Mouse (Mus musculus) limb, embryonic 11.5 days (tissue): ENCODE data around the gene Psg19. TPM values are rescaled to one million over a fixed set of nuclear protein-coding genes. Genes with fewer than 3 reads are reported as not detected.
"Not testable (repeated sequence)": the region's sequence is repeated elsewhere in the genome, so short reads cannot be mapped to it uniquely, and the experiment has no call there.

Experiments used
- ATAC-seq: fragments of 200-750 bp; cut with Nextera tagmentation; 2 replicates; pipeline ENCODE4 v1.8.0; 2017; ENCODE audit warnings: low read depth; ENCODE audit not compliant: insufficient number of reproducible peaks, low FRiP score, low TSS enrichment
- DNase-seq: peaks from one replicate; pipeline ENCODE4 v3.0.0-alpha.2; 2015; ENCODE audit warnings: low spot score
- H3K27ac ChIP-seq: fragments of 300-500 bp; sonication (generic); replicated peaks from 2 replicates; pipeline ENCODE4 v1.5.1; 2014; ENCODE audit warnings: low read depth, mild to moderate bottlenecking, low read length
- H3K27me3 ChIP-seq: fragments of 300-500 bp; sonication (generic); 2 replicates; pipeline ENCODE4 v1.6.1; 2014; ENCODE audit warnings: mild to moderate bottlenecking, low read length, mixed read lengths; ENCODE audit not compliant: control insufficient read depth, insufficient read depth
- H3K36me3 ChIP-seq: fragments of 300-500 bp; sonication (generic); 2 replicates; pipeline ENCODE4 v1.6.1; 2014; ENCODE audit warnings: mild to moderate bottlenecking, low read length, moderate library complexity, mixed read lengths; ENCODE audit not compliant: control insufficient read depth, insufficient read depth
- H3K4me1 ChIP-seq: fragments of 300-500 bp; sonication (generic); 2 replicates; pipeline ENCODE4 v1.6.1; 2014; ENCODE audit warnings: low read length, mixed read lengths; ENCODE audit not compliant: control insufficient read depth, insufficient read depth
- H3K4me2 ChIP-seq: fragments of 300-500 bp; sonication (generic); 2 replicates; pipeline ENCODE4 v1.6.1; 2014; ENCODE audit warnings: low read depth, mild to moderate bottlenecking, moderate library complexity; ENCODE audit not compliant: severe bottlenecking
- H3K4me3 ChIP-seq: fragments of 300-500 bp; sonication (generic); 2 replicates; pipeline ENCODE4 v1.5.1; 2014; ENCODE audit warnings: low read depth, low read length
- H3K9ac ChIP-seq: fragments of 300-500 bp; sonication (generic); 2 replicates; pipeline ENCODE4 v1.6.1; 2014; ENCODE audit warnings: mild to moderate bottlenecking, low read length
- H3K9me3 ChIP-seq: fragments of 300-500 bp; sonication (generic); 2 replicates; pipeline ENCODE4 v1.6.1; 2016; ENCODE audit warnings: low read length; ENCODE audit not compliant: control insufficient read depth
- WGBS: fragments of 180-500 bp; shearing (Covaris S2); extraction: QIAGEN DNeasy Blood & Tissue Kit; methylation state at CpG from one replicate; pipeline ENCODE4 v1.1.7; 2014; 5-methylcytosine and 5-hydroxymethylcytosine counted together
- polyA plus RNA-seq: library from polyadenylated mRNA; unstranded; fragments of >200 nt; fragmentation: Nextera tagmentation; extraction: Ambion mirVana; gene quantifications from 2 replicates; pipeline ENCODE4 v1.2.1, GENCODE M21; 2014

The Psg19 gene
- polyA plus RNA-seq, 1 experiment from 2014 or later, result not detected

DNA sequence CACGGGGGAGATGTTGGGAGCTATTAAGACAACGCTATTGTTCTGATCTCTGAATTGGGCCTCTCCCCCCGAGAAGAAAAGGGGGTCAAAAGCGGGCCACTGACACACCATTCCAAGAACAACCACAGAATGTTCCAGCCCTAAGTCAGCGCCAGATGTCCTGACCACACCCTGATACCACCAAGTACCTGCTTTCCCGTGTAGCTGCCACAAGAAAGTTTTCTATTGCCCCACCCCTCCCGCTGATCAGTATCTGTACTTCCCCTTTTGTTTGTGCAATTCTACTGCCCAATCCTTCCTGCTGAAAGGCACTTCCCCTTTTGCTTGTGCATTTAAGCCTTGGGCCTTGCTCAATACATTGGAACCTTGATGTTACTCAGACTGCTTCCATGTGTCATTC lies 38.2 kb downstream of the Psg19 start:
- not testable (repeated sequence) for H3K27ac ChIP-seq, DNase-seq, H3K4me1 ChIP-seq, H3K36me3 ChIP-seq, ATAC-seq, H3K4me3 ChIP-seq, H3K27me3 ChIP-seq, H3K9me3 ChIP-seq, H3K4me2 ChIP-seq, H3K9ac ChIP-seq
- WGBS, result 90% methylated on average over 7 of the region's 7 CpGs

- ATAC-seq, result not testable (repeated sequence)
- peak; percentile 78 for DNase-seq
Measured at GRCm38 (mm10) chr7:18749896-18750477, 48.3 kb downstream of the Psg19 start.

GRCm38 (mm10) chr7:18748994-18749895 lies 49.1 kb downstream of the Psg19 start:
- no peaks in the 10 kb centered on the region for H3K9me3 ChIP-seq

More at GRCm38 (mm10) chr7:18749896-18750477, 48.3 kb downstream of the Psg19 start:
- not testable (repeated sequence) for H3K36me3 ChIP-seq, H3K4me3 ChIP-seq, H3K9me3 ChIP-seq, H3K9ac ChIP-seq, H3K27me3 ChIP-seq, H3K4me2 ChIP-seq, H3K4me1 ChIP-seq, H3K27ac ChIP-seq
- WGBS, result 51% methylated on average over 11 of the region's 13 CpGs

GRCm38 (mm10) chr7:18747420-18747819 lies 50.9 kb downstream of the Psg19 start:
- H3K4me1 ChIP-seq, H3K36me3 ChIP-seq, H3K9me3 ChIP-seq, H3K4me2 ChIP-seq, H3K27me3 ChIP-seq, H3K9ac ChIP-seq, H3K4me3 ChIP-seq, ATAC-seq, H3K27ac ChIP-seq, DNase-seq: not testable (repeated sequence)
- 45% methylated on average over 2 of the region's 2 CpGs for WGBS

More at GRCm38 (mm10) chr7:18748994-18749895, 49.1 kb downstream of the Psg19 start:
- ATAC-seq, result no peak
- no peaks in the 10 kb centered on the region for H3K4me1 ChIP-seq
- no peak overlapping the region for H3K4me3 ChIP-seq
- no peaks in the 10 kb centered on the region for H3K36me3 ChIP-seq
- H3K27ac ChIP-seq, result no peak overlapping the region
- no peak overlapping the region for H3K9ac ChIP-seq
- H3K27me3 ChIP-seq, result peaks cover 9% of the 10 kb centered on the region
- 17% methylated on average over 6 of the region's 6 CpGs for WGBS
- no peak for DNase-seq
- H3K4me2 ChIP-seq, result no peak overlapping the region

- ATAC-seq (no peak), DNase-seq (peak; percentile 29)
- peaks cover 9% of the 10 kb centered on the region for H3K27me3 ChIP-seq
- peak overlapping the region; percentile 33; the same call in 1 of the 2 replicates for H3K4me2 ChIP-seq
- H3K4me1 ChIP-seq, result no peaks in the 10 kb centered on the region
- WGBS, result 10% methylated on average over 20 of the region's 20 CpGs
- H3K36me3 ChIP-seq, result no peaks in the 10 kb centered on the region
- H3K27ac ChIP-seq, result no peak overlapping the region
- H3K9ac ChIP-seq, result no peak overlapping the region
- no peak overlapping the region for H3K4me3 ChIP-seq
- no peaks in the 10 kb centered on the region for H3K9me3 ChIP-seq
Measured at GRCm38 (mm10) chr7:18746189-18746860, 52.0 kb downstream of the Psg19 start.

Other genes with a start within 250 kb of the Psg19 start
- not detected in 2 replicates for gene Psg27, start 231.2 kb downstream of the Psg19 start, polyA plus RNA-seq
- gene Psg23, start 182.0 kb downstream of the Psg19 start, polyA plus RNA-seq, result not detected in 2 replicates
- gene Psg21, start 141.8 kb downstream of the Psg19 start, polyA plus RNA-seq, result not detected in 2 replicates
- not detected in 2 replicates for gene Psg20, start 112.3 kb downstream of the Psg19 start, polyA plus RNA-seq
- gene Psg22, start 80.4 kb downstream of the Psg19 start, polyA plus RNA-seq, result not detected in 2 replicates
- not detected in 2 replicates for gene Psg17, start 23.1 kb upstream of the Psg19 start, polyA plus RNA-seq
- not detected in 2 replicates for gene Mill2, start 41.4 kb upstream of the Psg19 start, polyA plus RNA-seq
- 0.38 and 0.45 TPM in 2 replicates for gene Pglyrp1, start 72.8 kb upstream of the Psg19 start, polyA plus RNA-seq
- 22.5 and 23.4 TPM in 2 replicates for gene Ccdc61, start 111.9 kb upstream of the Psg19 start, polyA plus RNA-seq
- gene Nova2, start 127.4 kb upstream of the Psg19 start, polyA plus RNA-seq, result 0.29 and 0.33 TPM in 2 replicates
- not detected in 2 replicates for gene Nanos2, start 188.9 kb upstream of the Psg19 start, polyA plus RNA-seq
- 4.5 and 5.7 TPM in 2 replicates for gene Mypop, start 192.7 kb upstream of the Psg19 start, polyA plus RNA-seq
- gene Irf2bp1, start 205.5 kb upstream of the Psg19 start, polyA plus RNA-seq, result 31.4 and 32.5 TPM in 2 replicates
- gene Foxa3, start 225.0 kb upstream of the Psg19 start, polyA plus RNA-seq, result 0.21 and 0.44 TPM in 2 replicates
- 36.0 and 37.6 TPM in 2 replicates for gene Sympk, start 225.9 kb upstream of the Psg19 start, polyA plus RNA-seq